Mouse (Mus musculus): Measurements from ENCODE around the gene Lnx2.

The Lnx2 gene

GRCm38 (mm10) chr5:147076026-147076798 is at the start of gene Lnx2:
TSS of gene Lnx2 (minus strand) at chr5:147076586.
- DNase-seq, result peak; percentile 99

- no peak for DNase-seq
Observed at GRCm38 (mm10) chr5:147125542-147126185, 49.3 kb upstream of the Lnx2 start.

- DNase-seq, result no peak
Observed at GRCm38 (mm10) chr5:147124794-147125193, 48.4 kb upstream of the Lnx2 start.

GRCm38 (mm10) chr5:147121146-147121545 is 44.8 kb upstream of the Lnx2 start:
- no peak for DNase-seq

- no peak for DNase-seq
Observed at GRCm38 (mm10) chr5:147117027-147117426, 40.6 kb upstream of the Lnx2 start.

GRCm38 (mm10) chr5:147115631-147116030 is 39.2 kb upstream of the Lnx2 start:
- DNase-seq, result no peak

GRCm38 (mm10) chr5:147114738-147115137 is 38.4 kb upstream of the Lnx2 start:
- no peak for DNase-seq

GRCm38 (mm10) chr5:147108861-147109591 is 32.6 kb upstream of the Lnx2 start:
- DNase-seq, result no peak

GRCm38 (mm10) chr5:147107276-147107675 is 30.9 kb upstream of the Lnx2 start:
- no peak for DNase-seq

- DNase-seq, result no peak
Observed at GRCm38 (mm10) chr5:147102295-147102694, 25.9 kb upstream of the Lnx2 start.

GRCm38 (mm10) chr5:147100180-147100579 is 23.8 kb upstream of the Lnx2 start:
- DNase-seq, result no peak

GRCm38 (mm10) chr5:147098667-147099066 is 22.3 kb upstream of the Lnx2 start:
- no peak for DNase-seq

- DNase-seq, result no peak
Observed at GRCm38 (mm10) chr5:147096586-147096985, 20.2 kb upstream of the Lnx2 start.

GRCm38 (mm10) chr5:147094296-147094695 is 17.9 kb upstream of the Lnx2 start:
- DNase-seq, result no peak

GRCm38 (mm10) chr5:147092448-147092847 is 16.1 kb upstream of the Lnx2 start:
- no peak for DNase-seq

GRCm38 (mm10) chr5:147090256-147090963 is 14.0 kb upstream of the Lnx2 start:
- DNase-seq, result no peak

- no peak for DNase-seq
Observed at GRCm38 (mm10) chr5:147089836-147090235, 13.4 kb upstream of the Lnx2 start.

GRCm38 (mm10) chr5:147086816-147087215 is 10.4 kb upstream of the Lnx2 start:
- no peak for DNase-seq

GRCm38 (mm10) chr5:147085201-147085894 is 9.0 kb upstream of the Lnx2 start:
- DNase-seq, result no peak

GRCm38 (mm10) chr5:147078110-147078900 is 1.9 kb upstream of the Lnx2 start:
- no peak for DNase-seq

- peak; percentile 96 for DNase-seq
Observed at GRCm38 (mm10) chr5:147077305-147078034, 1.1 kb upstream of the Lnx2 start.
